Mouse (Mus musculus) hindbrain, embryonic 15.5 days (tissue): ENCODE results near the gene Rhox3c. TPM values are rescaled to one million over a fixed set of nuclear protein-coding genes. Genes with fewer than 3 reads are reported as not detected.
"Not testable (repeated sequence)": the region's sequence is repeated elsewhere in the genome, so short reads cannot be mapped to it uniquely, and the experiment has no call there.

Experiments
- ATAC-seq: fragments of 200-750 bp; cut with Nextera tagmentation; 2 replicates; pipeline ENCODE4 v1.8.0; 2017; ENCODE audit warnings: low read depth, moderate number of reproducible peaks, moderate TSS enrichment; ENCODE audit not compliant: low FRiP score
- H3K27ac ChIP-seq: fragments of 300-500 bp; sonication (generic); replicated peaks from 2 replicates; pipeline ENCODE4 v1.5.1; 2015; ENCODE audit warnings: mild to moderate bottlenecking, inconsistent platforms
- H3K27me3 ChIP-seq: fragments of 300-500 bp; sonication (generic); 2 replicates; pipeline ENCODE4 v1.6.1; 2015; ENCODE audit warnings: control low read depth, inconsistent platforms
- H3K36me3 ChIP-seq: fragments of 300-500 bp; sonication (generic); 2 replicates; pipeline ENCODE4 v1.6.1; 2015; ENCODE audit warnings: control low read depth, inconsistent platforms
- H3K4me1 ChIP-seq: fragments of 300-500 bp; sonication (generic); replicated peaks from 2 replicates; pipeline ENCODE4 v1.6.1; 2015; ENCODE audit warnings: control low read depth, inconsistent platforms
- H3K4me2 ChIP-seq: fragments of 300-500 bp; sonication (generic); 2 replicates; pipeline ENCODE4 v1.6.1; 2015; ENCODE audit warnings: moderate library complexity, mild to moderate bottlenecking, inconsistent platforms
- H3K4me3 ChIP-seq: fragments of 300-500 bp; sonication (generic); 2 replicates; pipeline ENCODE4 v1.5.1; 2015; ENCODE audit warnings: mild to moderate bottlenecking, inconsistent platforms
- H3K9ac ChIP-seq: fragments of 300-500 bp; sonication (generic); 2 replicates; pipeline ENCODE4 v1.6.1; 2015; ENCODE audit warnings: inconsistent platforms
- H3K9me3 ChIP-seq: fragments of 300-500 bp; sonication (generic); 2 replicates; pipeline ENCODE4 v1.6.1; 2016; ENCODE audit warnings: control low read depth, inconsistent platforms
- WGBS: fragments of 180-500 bp; shearing (Covaris S2); methylation state at CpG from one replicate; pipeline ENCODE4 v1.1.7; 2015; 5-methylcytosine and 5-hydroxymethylcytosine counted together
- polyA plus RNA-seq: library from polyadenylated mRNA; unstranded; fragments of >200 nt; fragmentation: Nextera tagmentation; extraction: Ambion mirVana; gene quantifications from 2 replicates; pipeline ENCODE4 v1.2.1, GENCODE M21; 2015

Rhox3c gene
- polyA plus RNA-seq: not detected in 2 replicates

GRCm38 (mm10) chrX:37458285-37458684 lies at the start of gene Rhox3c:
Gene Rhox3c, plus strand, starts transcription at chrX:37458585.
- not testable (repeated sequence) for H3K9ac ChIP-seq, H3K27ac ChIP-seq, H3K4me2 ChIP-seq, H3K36me3 ChIP-seq, ATAC-seq, H3K9me3 ChIP-seq, H3K27me3 ChIP-seq, H3K4me1 ChIP-seq, H3K4me3 ChIP-seq
- WGBS: 85% methylated on average over 3 of the region's 4 CpGs

- not testable (repeated sequence) for H3K9me3 ChIP-seq, H3K4me2 ChIP-seq, H3K9ac ChIP-seq, H3K27me3 ChIP-seq, H3K27ac ChIP-seq, H3K4me3 ChIP-seq, H3K36me3 ChIP-seq, H3K4me1 ChIP-seq, ATAC-seq
- WGBS: no CpG with 5 or more reads among the region's 9 CpGs
These were observed 46.6 kb upstream of the Rhox3c start, which contains the start of gene Rhox2b for GRCm38 (mm10) chrX:37411767-37412166. Gene Rhox2b, plus strand, starts transcription at chrX:37412067.

- not testable (repeated sequence) for ATAC-seq
- 87% methylated on average over 14 of the region's 15 CpGs for WGBS
These were observed 26.2 kb upstream of the Rhox3c start, which contains the start of gene Rhox4b for GRCm38 (mm10) chrX:37432194-37432593. Gene Rhox4b, plus strand, starts transcription at chrX:37432494.

GRCm38 (mm10) chrX:37453380-37453779 lies 5.0 kb upstream of the Rhox3c start, which contains the start of gene Rhox2c:
Gene Rhox2c, plus strand, starts transcription at chrX:37453680.
- not testable (repeated sequence) for H3K4me3 ChIP-seq, ATAC-seq, H3K27me3 ChIP-seq, H3K9ac ChIP-seq, H3K4me1 ChIP-seq, H3K9me3 ChIP-seq, H3K36me3 ChIP-seq, H3K27ac ChIP-seq, H3K4me2 ChIP-seq
- WGBS: 99% methylated on average over 7 of the region's 10 CpGs

More at GRCm38 (mm10) chrX:37432194-37432593, 26.2 kb upstream of the Rhox3c start, which contains the start of gene Rhox4b:
- not testable (repeated sequence) for H3K27ac ChIP-seq, H3K9me3 ChIP-seq, H3K4me1 ChIP-seq, H3K4me2 ChIP-seq, H3K27me3 ChIP-seq, H3K36me3 ChIP-seq, H3K9ac ChIP-seq, H3K4me3 ChIP-seq

- H3K27me3 ChIP-seq, ATAC-seq, H3K4me1 ChIP-seq, H3K9me3 ChIP-seq, H3K27ac ChIP-seq, H3K36me3 ChIP-seq, H3K4me2 ChIP-seq, H3K9ac ChIP-seq, H3K4me3 ChIP-seq: not testable (repeated sequence)
- 92% methylated on average over 14 of the region's 14 CpGs for WGBS
These were observed 21.7 kb downstream of the Rhox3c start, which contains the start of gene Rhox4c for GRCm38 (mm10) chrX:37480037-37480436. Gene Rhox4c, plus strand, starts transcription at chrX:37480337.

GRCm38 (mm10) chrX:37514059-37514458 lies 55.7 kb downstream of the Rhox3c start, which contains the start of gene Rhox4d:
Gene Rhox4d, plus strand, starts transcription at chrX:37514359.
- ATAC-seq, H3K9ac ChIP-seq, H3K36me3 ChIP-seq, H3K27me3 ChIP-seq, H3K27ac ChIP-seq, H3K4me2 ChIP-seq, H3K4me3 ChIP-seq, H3K4me1 ChIP-seq, H3K9me3 ChIP-seq: not testable (repeated sequence)
- WGBS: 92% methylated on average over 15 of the region's 18 CpGs

Other genes starting within 250 kb of the Rhox3c start
- not detected in 2 replicates for gene Gm9, start 247.5 kb upstream of the Rhox3c start, polyA plus RNA-seq
- gene Rhox1, start 236.3 kb upstream of the Rhox3c start, polyA plus RNA-seq: not detected in 2 replicates
- not detected in 2 replicates for gene Rhox2a, start 213.6 kb upstream of the Rhox3c start, polyA plus RNA-seq
- gene Rhox3a, start 208.7 kb upstream of the Rhox3c start, polyA plus RNA-seq: not detected in 2 replicates
- gene Rhox4a, start 193.2 kb upstream of the Rhox3c start, polyA plus RNA-seq: not detected in 2 replicates
- gene Rhox3a2, start 78.6 kb upstream of the Rhox3c start, polyA plus RNA-seq: not detected in 2 replicates
- gene Rhox4a2, start 67.7 kb upstream of the Rhox3c start, polyA plus RNA-seq: not detected in 2 replicates
- not detected in 2 replicates for gene Rhox2b, start 46.5 kb upstream of the Rhox3c start, polyA plus RNA-seq
- gene Rhox4b, start 26.1 kb upstream of the Rhox3c start, polyA plus RNA-seq: not detected in 2 replicates
- not detected in 2 replicates for gene Rhox2c, start 4.9 kb upstream of the Rhox3c start, polyA plus RNA-seq
- not detected in 2 replicates for gene Rhox4c, start 21.8 kb downstream of the Rhox3c start, polyA plus RNA-seq
- gene Rhox2d, start 34.8 kb downstream of the Rhox3c start, polyA plus RNA-seq: not detected in 2 replicates
- gene Rhox4d, start 55.8 kb downstream of the Rhox3c start, polyA plus RNA-seq: not detected in 2 replicates
- not detected in 2 replicates for gene Rhox2e, start 71.9 kb downstream of the Rhox3c start, polyA plus RNA-seq
- gene Rhox3e, start 83.4 kb downstream of the Rhox3c start, polyA plus RNA-seq: not detected in 2 replicates
- gene Rhox4e, start 98.8 kb downstream of the Rhox3c start, polyA plus RNA-seq: not detected in 2 replicates
- gene Rhox2f, start 112.8 kb downstream of the Rhox3c start, polyA plus RNA-seq: not detected in 2 replicates
- not detected in 2 replicates for gene Rhox3f, start 122.4 kb downstream of the Rhox3c start, polyA plus RNA-seq
- not detected in 2 replicates for gene Rhox4f, start 149.1 kb downstream of the Rhox3c start, polyA plus RNA-seq
- gene Rhox3g, start 170.0 kb downstream of the Rhox3c start, polyA plus RNA-seq: not detected in 2 replicates
- gene Rhox2g, start 184.9 kb downstream of the Rhox3c start, polyA plus RNA-seq: not detected in 2 replicates
- not detected in 2 replicates for gene Rhox4g, start 192.7 kb downstream of the Rhox3c start, polyA plus RNA-seq
- not detected in 2 replicates for gene Rhox3h, start 210.2 kb downstream of the Rhox3c start, polyA plus RNA-seq
- gene Rhox2h, start 214.7 kb downstream of the Rhox3c start, polyA plus RNA-seq: not detected in 2 replicates